Mouse (Mus musculus): ENCODE data around the gene Far2. TPM values are rescaled to one million over a fixed set of nuclear protein-coding genes. Genes with fewer than 3 reads are reported as not detected.

Far2 gene
- 24.3 and 27.8 TPM in 2 replicates for polyA plus RNA-seq (2014; fragmentation: Nextera tagmentation; extraction: Ambion mirVana)

DNA sequence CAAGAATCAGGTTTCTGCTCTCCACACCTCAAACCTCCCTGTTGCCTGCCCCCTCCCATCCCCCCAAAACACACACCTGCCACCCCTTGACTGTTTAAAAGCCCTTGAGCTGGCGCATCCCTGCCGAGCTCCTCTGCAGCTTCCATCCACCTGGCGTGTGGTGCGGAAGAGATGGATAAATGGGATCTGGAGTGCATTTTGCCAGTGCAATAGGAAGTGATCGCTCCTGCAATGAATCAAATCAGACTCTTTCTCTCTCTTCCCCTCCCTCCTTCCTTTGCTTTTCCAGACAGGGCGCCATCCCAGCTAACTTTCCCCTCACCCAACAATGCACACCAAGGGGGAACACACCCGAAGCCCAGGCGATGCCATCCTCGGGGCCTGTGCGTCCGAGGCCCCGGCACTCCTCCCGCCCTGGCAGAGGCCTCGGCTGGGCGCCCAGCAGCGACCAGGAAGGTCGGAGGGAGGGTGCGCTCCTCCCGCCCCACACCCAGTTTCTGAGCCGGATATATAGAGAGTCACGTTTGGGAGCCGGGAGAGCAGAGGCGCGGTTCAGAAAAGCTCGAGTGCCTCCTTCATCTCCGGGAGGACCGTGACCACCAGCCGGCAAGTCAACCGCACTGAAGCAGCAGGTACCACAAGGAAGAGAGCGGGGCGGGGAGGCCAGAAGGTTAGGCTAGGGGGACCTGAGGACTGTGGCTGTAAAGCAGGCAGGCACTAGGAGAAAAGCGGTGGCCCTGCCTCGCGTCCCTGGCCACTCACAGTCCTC lies at the start of gene Far2:
Far2 (plus strand) TSS at position 379 of the 769 bp plus-strand sequence.
- Histone ChIP-seq H3K4me3 (replicated peaks; ENCODE audit: low read length) (peak within 1 kb of the TSS; percentile 55), H3K27me3 (ENCODE audit: control insufficient read depth, insufficient read depth, low read length) (0 out of 2 replicates have a peak, but pooled peaks cover 6% of the 10 kb centered on the region), H3K9me3 (ENCODE audit: control insufficient read depth, low read length) (no peaks in the 10 kb centered on the region), H3K4me2 (replicated peaks) (peak within 1 kb of the TSS; percentile 88), H3K9ac (peak within 1 kb of the TSS; percentile 79), H3K4me1 (replicated peaks; ENCODE audit: control insufficient read depth, insufficient read depth, low read length) (peaks cover 4% of the 10 kb centered on the region; the same call in 1 of the 2 replicates), H3K36me3 (replicated peaks; ENCODE audit: control insufficient read depth, insufficient read depth) (no peaks in the 10 kb centered on the region), H3K27ac (peak within 1 kb of the TSS; percentile 57)
- ATAC-seq (ENCODE audit: low FRiP score) = peak; percentile 87
- peak; percentile 35 for DNase-seq (ENCODE audit: low spot score)
- WGBS = 3% methylated on average over 34 of the region's 34 CpGs

DNA sequence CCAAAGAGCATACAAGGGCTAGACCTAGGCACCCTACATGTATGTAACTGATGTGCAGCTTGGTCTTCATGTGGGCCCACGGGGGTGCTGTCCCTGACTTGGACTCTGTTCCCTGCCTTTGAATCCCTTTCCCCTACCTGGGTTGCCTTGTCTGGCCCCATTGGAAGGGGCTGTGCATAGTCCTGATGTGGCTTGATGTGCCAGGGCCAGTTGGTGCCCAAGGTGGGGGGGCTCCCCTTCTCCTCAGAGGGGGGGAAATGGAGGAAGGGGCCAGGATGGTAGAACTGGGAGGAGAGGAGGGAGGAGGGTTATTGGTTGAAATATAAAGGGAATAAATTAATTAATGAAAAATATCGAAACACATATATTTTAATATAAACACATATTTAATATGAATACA lies 46.6 kb upstream of the Far2 start:
- Histone ChIP-seq H3K36me3 (replicated peaks; ENCODE audit: control insufficient read depth, insufficient read depth) (no peaks in the 10 kb centered on the region), H3K9me3 (ENCODE audit: control insufficient read depth, low read length) (no peaks in the 10 kb centered on the region), H3K27me3 (ENCODE audit: control insufficient read depth, insufficient read depth, low read length) (no peaks in the 10 kb centered on the region), H3K4me2 (replicated peaks) (no peak overlapping the region), H3K4me1 (replicated peaks; ENCODE audit: control insufficient read depth, insufficient read depth, low read length) (no peaks in the 10 kb centered on the region), H3K27ac (no peak overlapping the region), H3K9ac (no peak overlapping the region), H3K4me3 (replicated peaks; ENCODE audit: low read length) (no peak overlapping the region)
- 97% methylated on average over 2 of the region's 2 CpGs for WGBS
- 0 out of 2 replicates have a peak, but pooled peaks have one; percentile 27 for ATAC-seq (ENCODE audit: low FRiP score)
- no peak for DNase-seq (ENCODE audit: low spot score)

DNA sequence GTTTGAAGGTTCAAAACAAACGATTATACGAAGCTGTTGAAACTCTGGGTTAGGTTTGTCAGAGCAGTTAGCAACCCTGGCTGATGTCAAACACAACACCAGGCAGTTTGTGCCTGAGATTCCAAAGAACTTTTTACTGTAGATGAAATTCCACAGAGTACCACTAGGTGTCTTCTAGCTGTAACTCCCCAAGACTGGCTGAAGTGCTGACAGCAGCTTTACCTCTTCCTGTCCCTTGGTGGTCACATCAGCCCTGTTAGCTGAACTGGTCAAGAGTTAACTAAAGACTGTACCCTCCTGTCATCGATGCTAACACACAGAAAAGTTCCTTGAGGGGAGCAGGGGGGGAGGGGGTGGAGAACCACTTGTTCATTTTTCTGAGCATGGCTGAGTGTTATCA lies 46.0 kb upstream of the Far2 start:
- ATAC-seq (ENCODE audit: low FRiP score) = peak; percentile 55; the same call in 1 of the 2 replicates
- Histone ChIP-seq H3K9ac (no peak overlapping the region), H3K27me3 (ENCODE audit: control insufficient read depth, insufficient read depth, low read length) (no peaks in the 10 kb centered on the region), H3K9me3 (ENCODE audit: control insufficient read depth, low read length) (no peaks in the 10 kb centered on the region), H3K27ac (no peak overlapping the region), H3K4me1 (replicated peaks; ENCODE audit: control insufficient read depth, insufficient read depth, low read length) (no peaks in the 10 kb centered on the region), H3K36me3 (replicated peaks; ENCODE audit: control insufficient read depth, insufficient read depth) (no peaks in the 10 kb centered on the region), H3K4me2 (replicated peaks) (no peak overlapping the region), H3K4me3 (replicated peaks; ENCODE audit: low read length) (no peak overlapping the region)
- whole genome bisulfite sequencing = 45% methylated on average over 3 of the region's 3 CpGs
- DNase-seq (ENCODE audit: low spot score) = peak; percentile 44

DNA sequence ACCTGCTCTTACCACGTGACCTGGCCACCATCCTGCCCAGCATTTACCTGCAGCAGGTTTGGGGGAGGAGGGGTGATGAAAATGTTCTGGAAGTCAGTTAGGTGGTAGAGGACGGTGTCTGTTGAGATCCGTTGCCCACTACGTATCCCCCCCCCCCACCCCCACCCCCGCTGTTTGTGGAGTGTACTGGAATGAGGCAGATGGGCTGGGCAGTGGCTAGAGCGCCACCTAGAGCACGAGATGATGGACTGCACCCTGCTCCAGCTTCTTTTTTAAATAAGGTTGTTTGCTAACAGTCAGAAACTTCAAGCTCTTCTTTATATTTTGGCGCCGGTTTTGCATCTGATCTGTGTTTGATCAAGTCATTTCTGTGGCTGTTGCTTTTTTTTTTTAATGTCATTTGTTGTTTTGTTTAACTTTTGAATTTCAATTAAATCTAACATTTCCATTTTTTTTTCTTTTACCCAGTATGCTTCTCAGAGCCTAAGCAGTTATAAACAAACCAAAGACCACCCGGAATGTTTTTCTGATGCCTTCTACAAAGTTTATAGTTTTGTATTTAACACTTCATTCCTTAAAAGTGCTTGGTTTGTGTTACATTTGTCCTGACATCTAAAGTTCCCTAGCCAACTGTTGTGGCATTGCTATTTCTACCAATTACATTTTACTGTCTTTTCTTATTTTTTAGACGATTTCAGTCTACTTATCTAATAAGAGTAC lies 40.8 kb upstream of the Far2 start:
- WGBS = 73% methylated on average over 11 of the region's 11 CpGs
- no peaks in the 10 kb centered on the region for H3K4me1 ChIP-seq (replicated peaks; ENCODE audit: control insufficient read depth, insufficient read depth, low read length)
- H3K36me3 ChIP-seq (replicated peaks; ENCODE audit: control insufficient read depth, insufficient read depth) = no peaks in the 10 kb centered on the region
- H3K27ac ChIP-seq = no peak overlapping the region
- no peak for ATAC-seq (ENCODE audit: low FRiP score)
- no peak overlapping the region for H3K4me2 ChIP-seq (replicated peaks)
- no peak overlapping the region for H3K9ac ChIP-seq
- no peaks in the 10 kb centered on the region for H3K9me3 ChIP-seq (ENCODE audit: control insufficient read depth, low read length)
- H3K27me3 ChIP-seq (ENCODE audit: control insufficient read depth, insufficient read depth, low read length) = no peaks in the 10 kb centered on the region
- DNase-seq (ENCODE audit: low spot score) = no peak
- H3K4me3 ChIP-seq (replicated peaks; ENCODE audit: low read length) = no peak overlapping the region

DNA sequence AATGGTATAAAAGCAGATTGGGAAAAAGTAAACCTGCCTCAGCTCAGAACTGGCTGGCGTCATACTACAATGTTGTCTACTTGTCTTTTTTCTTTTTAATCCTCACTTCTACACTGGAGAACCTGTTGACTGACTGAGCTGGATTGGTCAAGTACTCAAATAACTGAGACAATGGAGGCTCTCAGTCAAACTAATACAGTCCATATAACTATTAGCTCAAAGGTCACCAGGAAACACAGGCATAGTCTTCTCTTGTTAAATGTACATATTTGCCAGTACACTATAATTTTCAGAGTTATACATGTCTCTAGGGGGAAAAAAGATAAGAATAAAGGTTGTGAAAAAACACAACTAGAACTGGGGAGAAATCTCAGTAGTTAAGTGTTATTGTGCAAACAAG lies 6.3 kb upstream of the Far2 start:
- Histone ChIP-seq H3K4me2 (replicated peaks) (no peak overlapping the region), H3K9ac (no peak overlapping the region), H3K4me3 (replicated peaks; ENCODE audit: low read length) (no peak overlapping the region), H3K27ac (no peak overlapping the region), H3K9me3 (ENCODE audit: control insufficient read depth, low read length) (no peaks in the 10 kb centered on the region), H3K4me1 (replicated peaks; ENCODE audit: control insufficient read depth, insufficient read depth, low read length) (no peaks in the 10 kb centered on the region), H3K36me3 (replicated peaks; ENCODE audit: control insufficient read depth, insufficient read depth) (no peaks in the 10 kb centered on the region), H3K27me3 (ENCODE audit: control insufficient read depth, insufficient read depth, low read length) (no peaks in the 10 kb centered on the region)
- ATAC-seq (ENCODE audit: low FRiP score) (no peak), DNase-seq (ENCODE audit: low spot score) (no peak)
- 95% methylated on average over 1 of the region's 1 CpGs for WGBS

DNA sequence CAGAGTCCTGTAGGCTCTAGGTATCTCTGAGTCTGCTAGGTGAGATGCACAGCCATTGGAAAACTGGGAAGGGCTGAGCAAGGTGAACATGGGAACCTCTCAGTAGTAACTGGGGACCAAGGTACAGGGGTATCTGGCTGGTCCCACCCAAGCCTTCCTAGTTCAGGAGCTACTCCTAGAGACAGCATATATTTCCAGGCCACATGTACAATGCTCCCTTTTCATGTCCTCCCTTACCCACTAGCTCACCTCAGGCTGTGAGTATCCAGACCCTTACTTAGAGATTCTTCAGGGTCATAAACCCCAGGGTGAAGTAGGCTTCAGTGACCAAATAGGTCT lies 560 bp downstream of the Far2 start:
- no peak overlapping the region for H3K27ac ChIP-seq
- peak; percentile 5 for ATAC-seq (ENCODE audit: low FRiP score)
- peaks cover 4% of the 10 kb centered on the region; the same call in 1 of the 2 replicates for H3K4me1 ChIP-seq (replicated peaks; ENCODE audit: control insufficient read depth, insufficient read depth, low read length)
- H3K27me3 ChIP-seq (ENCODE audit: control insufficient read depth, insufficient read depth, low read length) = 0 out of 2 replicates have a peak, but pooled peaks cover 6% of the 10 kb centered on the region
- DNase-seq (ENCODE audit: low spot score) = no peak
- peak overlapping the region; percentile 55 for H3K4me3 ChIP-seq (replicated peaks; ENCODE audit: low read length)
- no peaks in the 10 kb centered on the region for H3K36me3 ChIP-seq (replicated peaks; ENCODE audit: control insufficient read depth, insufficient read depth)
- peak overlapping the region; percentile 79 for H3K9ac ChIP-seq
- H3K9me3 ChIP-seq (ENCODE audit: control insufficient read depth, low read length) = no peaks in the 10 kb centered on the region
- H3K4me2 ChIP-seq (replicated peaks) = peak overlapping the region; percentile 88

DNA sequence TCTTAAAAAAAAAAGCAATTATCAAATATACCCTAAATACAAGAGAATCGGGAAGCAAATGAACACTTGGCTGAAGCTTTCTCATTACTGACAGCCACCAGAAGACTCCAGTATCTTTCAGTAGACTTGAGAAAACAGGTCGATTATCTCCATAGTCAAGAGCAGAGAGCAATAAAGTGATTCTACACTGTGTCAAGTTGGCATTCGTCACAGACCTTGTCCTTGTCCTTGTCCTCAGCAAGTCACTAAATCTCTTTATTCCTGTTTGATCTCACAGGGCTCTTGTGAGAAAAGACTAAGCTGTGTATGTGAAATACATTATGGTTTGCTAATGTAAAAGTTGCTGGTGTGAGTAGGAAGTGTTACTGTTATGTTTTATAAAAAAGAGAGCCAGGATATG lies 16.1 kb downstream of the Far2 start:
- Histone ChIP-seq H3K9ac (no peak overlapping the region), H3K4me2 (replicated peaks) (no peak overlapping the region), H3K27me3 (ENCODE audit: control insufficient read depth, insufficient read depth, low read length) (no peaks in the 10 kb centered on the region), H3K27ac (no peak overlapping the region), H3K36me3 (replicated peaks; ENCODE audit: control insufficient read depth, insufficient read depth) (no peaks in the 10 kb centered on the region), H3K4me1 (replicated peaks; ENCODE audit: control insufficient read depth, insufficient read depth, low read length) (no peaks in the 10 kb centered on the region), H3K4me3 (replicated peaks; ENCODE audit: low read length) (no peak overlapping the region), H3K9me3 (ENCODE audit: control insufficient read depth, low read length) (no peaks in the 10 kb centered on the region)
- ATAC-seq (ENCODE audit: low FRiP score) (no peak), DNase-seq (ENCODE audit: low spot score) (no peak)
- WGBS = 85% methylated on average over 3 of the region's 3 CpGs

DNA sequence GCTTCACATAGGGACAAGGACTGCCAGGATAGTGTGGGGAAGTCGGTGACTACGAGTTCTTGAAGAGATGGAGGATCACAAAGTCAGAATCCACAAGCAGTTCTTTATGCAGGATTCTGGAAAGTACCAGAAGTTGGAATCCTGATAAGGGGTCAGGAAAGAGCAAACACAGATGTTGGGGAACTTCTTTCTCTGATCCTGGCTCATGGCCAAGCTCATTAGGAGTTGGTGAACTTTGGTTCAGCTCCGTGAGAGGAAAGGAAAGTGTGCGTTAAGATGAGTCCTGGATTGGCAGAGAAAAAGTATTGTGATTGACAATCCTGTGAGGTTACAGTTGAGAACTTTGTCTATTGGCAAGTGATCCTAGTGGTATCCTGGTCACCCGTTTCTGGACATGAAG lies 19.2 kb downstream of the Far2 start:
- Histone ChIP-seq H3K36me3 (replicated peaks; ENCODE audit: control insufficient read depth, insufficient read depth) (no peaks in the 10 kb centered on the region), H3K4me2 (replicated peaks) (no peak overlapping the region), H3K9me3 (ENCODE audit: control insufficient read depth, low read length) (no peaks in the 10 kb centered on the region), H3K27me3 (ENCODE audit: control insufficient read depth, insufficient read depth, low read length) (no peaks in the 10 kb centered on the region), H3K9ac (no peak overlapping the region), H3K4me3 (replicated peaks; ENCODE audit: low read length) (no peak overlapping the region), H3K4me1 (replicated peaks; ENCODE audit: control insufficient read depth, insufficient read depth, low read length) (no peaks in the 10 kb centered on the region), H3K27ac (no peak overlapping the region)
- 90% methylated on average over 5 of the region's 5 CpGs for WGBS
- no peak for DNase-seq (ENCODE audit: low spot score)
- no peak for ATAC-seq (ENCODE audit: low FRiP score)

DNA sequence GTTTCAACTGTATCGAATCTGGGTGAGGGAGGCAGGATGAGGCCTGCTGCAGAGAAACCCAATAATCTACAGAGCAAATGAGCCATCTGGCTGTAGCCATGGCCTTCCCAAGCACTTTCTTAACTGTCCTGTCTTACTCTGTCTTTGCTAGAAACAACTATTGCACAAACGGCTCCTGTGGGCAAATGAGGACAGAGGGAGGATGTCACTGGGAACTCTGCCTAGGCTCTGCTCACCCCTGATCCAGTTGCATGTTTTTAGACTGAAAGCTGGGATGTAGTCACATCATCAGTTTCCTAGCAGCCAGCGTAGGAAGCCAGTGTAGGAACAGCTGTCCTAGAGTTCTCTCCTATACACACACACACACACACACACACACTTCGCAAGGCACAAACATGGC lies 21.7 kb downstream of the Far2 start:
- Histone ChIP-seq H3K9ac (no peak overlapping the region), H3K4me1 (replicated peaks; ENCODE audit: control insufficient read depth, insufficient read depth, low read length) (no peaks in the 10 kb centered on the region), H3K36me3 (replicated peaks; ENCODE audit: control insufficient read depth, insufficient read depth) (no peaks in the 10 kb centered on the region), H3K4me2 (replicated peaks) (no peak overlapping the region), H3K27ac (no peak overlapping the region), H3K9me3 (ENCODE audit: control insufficient read depth, low read length) (no peaks in the 10 kb centered on the region), H3K27me3 (ENCODE audit: control insufficient read depth, insufficient read depth, low read length) (no peaks in the 10 kb centered on the region), H3K4me3 (replicated peaks; ENCODE audit: low read length) (no peak overlapping the region)
- ATAC-seq (ENCODE audit: low FRiP score) (no peak), DNase-seq (ENCODE audit: low spot score) (no peak)
- 88% methylated on average over 4 of the region's 4 CpGs for WGBS

Data from hindbrain, embryonic 14.5 days (tissue).